Mouse (Mus musculus) thymus, adult 2 months (tissue): ENCODE data around the gene Jak2.

Source experiments
- CTCF ChIP-seq: fragments of 200-500 bp; IDR thresholded peaks from 2 replicates; pipeline ENCODE4 v1.5.1; 2012; ENCODE audit warnings: mild to moderate bottlenecking, control low read depth, low read length, moderate library complexity, borderline replicate concordance; ENCODE audit not compliant: control insufficient read depth, poor library complexity, insufficient read depth; ENCODE audit errors: extremely low read depth
- POLR2A ChIP-seq: fragments of 200-500 bp; IDR thresholded peaks from 2 replicates; pipeline ENCODE4 v1.6.1; 2012; ENCODE audit warnings: mild to moderate bottlenecking, low read length, control low read depth, moderate library complexity; ENCODE audit not compliant: control insufficient read depth, poor library complexity, insufficient read depth; ENCODE audit errors: extremely low read depth

DNA sequence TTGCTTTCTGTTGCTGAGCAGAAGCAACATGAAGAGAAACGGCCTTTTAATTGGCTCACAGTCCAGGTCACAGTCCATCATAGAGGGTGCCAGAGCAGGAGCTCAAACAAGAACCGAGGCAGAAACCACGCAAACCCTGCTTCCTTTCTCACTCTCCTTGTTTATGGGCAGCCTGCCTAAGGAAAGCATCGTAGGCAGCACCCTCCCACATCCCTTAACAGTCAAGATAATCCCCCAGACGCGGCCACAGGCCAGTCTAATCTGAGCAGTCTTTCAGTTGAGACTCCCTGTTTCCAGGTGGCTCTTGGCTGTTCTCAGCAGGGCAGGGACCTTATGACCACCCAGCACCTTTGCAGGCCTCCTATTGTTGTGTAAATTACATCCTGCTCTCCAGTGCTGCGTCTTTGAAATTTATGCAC lies 33.8 kb downstream of the Jak2 start:
- TF ChIP-seq POLR2A (no peak), CTCF (no peak)
